In the genomic region with DNA sequence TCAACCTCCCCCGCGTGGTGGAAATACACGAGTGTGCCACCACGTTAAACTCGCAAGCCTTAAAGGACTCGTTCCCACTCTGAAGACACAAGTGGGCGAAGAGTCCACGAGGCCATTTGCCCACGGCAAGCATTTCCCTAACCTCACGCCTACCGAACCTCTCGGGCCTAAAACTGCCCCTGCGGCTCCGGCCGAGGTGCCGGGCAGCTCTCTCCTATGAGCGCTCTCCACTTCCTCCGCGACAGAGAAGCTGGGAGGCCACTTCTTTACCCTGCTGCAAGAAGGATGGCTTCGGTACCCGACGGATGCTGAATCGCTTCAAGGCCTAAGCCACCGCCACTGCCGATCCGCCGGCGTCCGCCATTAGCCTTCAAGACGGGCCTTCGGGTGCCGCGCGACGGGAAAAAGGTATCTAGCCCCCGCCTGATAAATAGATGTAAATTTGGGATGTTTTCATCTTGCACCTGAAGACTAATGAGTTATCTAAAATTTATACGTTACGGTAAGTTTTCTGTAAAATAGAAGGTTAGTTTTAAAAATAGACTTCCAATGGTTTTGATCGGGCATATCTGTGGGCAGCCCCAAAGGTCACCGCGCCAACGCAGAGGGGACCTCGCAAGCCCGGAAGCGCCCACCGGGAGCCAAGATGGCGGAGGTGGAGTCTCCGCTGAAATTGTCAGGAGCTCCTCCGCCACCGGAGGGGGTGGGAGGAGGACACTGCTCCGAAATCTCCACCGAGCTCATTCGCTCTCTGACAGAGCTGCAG, we compare ENCODE assay signal across 8 mouse cellular contexts. TPM values are rescaled to one million over a fixed set of nuclear protein-coding genes. Genes with fewer than 3 reads are reported as not detected.
DNase-seq lines count a peak whose midpoint lies in the region; ATAC-seq and TF ChIP-seq lines count a peak whose summit lies in the region.

A gene (plus strand): TSS at position 196 of the 766 bp plus-strand sequence.
A gene (minus strand): TSS at position 383 of the 766 bp plus-strand sequence.

- H3K4me1 ChIP-seq in G1E (ENCODE audit: insufficient read depth, low read depth, low read length) = peaks cover 35% of the 10 kb centered on the region
- H3K4me1 ChIP-seq in forebrain, postnatal 0 days (ENCODE audit: insufficient read depth) = peaks cover 16% of the 10 kb centered on the region
- H3K4me1 ChIP-seq in lung, embryonic 15.5 days = peaks cover 28% of the 10 kb centered on the region

- no peaks in the 10 kb centered on the region for H3K9me3 ChIP-seq in G1E (replicated peaks)
- H3K9me3 ChIP-seq in forebrain, postnatal 0 days (ENCODE audit: low read length) = no peaks in the 10 kb centered on the region
- no peaks in the 10 kb centered on the region for H3K9me3 ChIP-seq in lung, embryonic 15.5 days

- H3K27me3 ChIP-seq in G1E (ENCODE audit: insufficient read depth, low read length) = no peaks in the 10 kb centered on the region
- no peaks in the 10 kb centered on the region for H3K27me3 ChIP-seq in forebrain, postnatal 0 days (ENCODE audit: insufficient read depth, low read length)
- no peaks in the 10 kb centered on the region for H3K27me3 ChIP-seq in lung, embryonic 15.5 days

- peak within 1 kb of the TSS; percentile 71 for H3K4me2 ChIP-seq in forebrain, postnatal 0 days (ENCODE audit: low read depth)
- H3K4me2 ChIP-seq in lung, embryonic 15.5 days = peak within 1 kb of the TSS; percentile 73

- TF ChIP-seq CTCF in G1E (IDR thresholded peaks at IDR 0.05; ENCODE audit: low read depth, low read length) = no peak
- 0 out of 2 replicates have a peak, but pooled peaks have one; percentile 9 for TF ChIP-seq CTCF in forebrain, postnatal 0 days (IDR thresholded peaks at IDR 0.05; ENCODE audit: low read depth)

- ATAC-seq in G1E (ENCODE audit: extremely low read depth, insufficient number of reproducible peaks, low FRiP score, poor library complexity, severe bottlenecking) = peak; percentile 69
- peak; percentile 96 for ATAC-seq in forebrain, postnatal 0 days
- peak; percentile 87 for ATAC-seq in lung, embryonic 15.5 days (ENCODE audit: borderline replicate concordance, extremely low read depth, low FRiP score, low TSS enrichment)

- peak within 1 kb of the TSS; percentile 94 for H3K4me3 ChIP-seq in G1E (ENCODE audit: low read depth, low read length)
- peak within 1 kb of the TSS; percentile 76 for H3K4me3 ChIP-seq in forebrain, postnatal 0 days (ENCODE audit: low read depth, low read length)
- peak within 1 kb of the TSS; percentile 64 for H3K4me3 ChIP-seq in lung, embryonic 15.5 days

- peak; percentile 79 for DNase-seq in G1E (ENCODE audit: low spot score)
- DNase-seq in cerebellum, adult 18-20 months = peak; percentile 83 to 93
- DNase-seq in forebrain, postnatal 0 days = peak; percentile 97
- DNase-seq in heart, postnatal 4 days = peak; percentile 88
- DNase-seq in layer of hippocampus, adult 8-10 months (ENCODE audit: low spot score in 2 of 2) = peak; percentile 67 to 82
- peak; percentile 74 for DNase-seq in ovary, adult 18-20 months (ENCODE audit: low spot score)
- DNase-seq in thymus, postnatal 0 days (ENCODE audit: low spot score) = peak; percentile 91

- H3K9ac ChIP-seq in forebrain, postnatal 0 days = peak within 1 kb of the TSS; percentile 83
- peak within 1 kb of the TSS; percentile 96 for H3K9ac ChIP-seq in lung, embryonic 15.5 days

- peak within 1 kb of the TSS; percentile 95 for H3K27ac ChIP-seq in forebrain, postnatal 0 days (ENCODE audit: low read depth, low read length)
- peak within 1 kb of the TSS; percentile 84 for H3K27ac ChIP-seq in lung, embryonic 15.5 days

- H3K36me3 ChIP-seq in G1E (replicated peaks) = peaks cover 61% of the 10 kb centered on the region
- H3K36me3 ChIP-seq in forebrain, postnatal 0 days (ENCODE audit: insufficient read depth) = peaks cover 41% of the 10 kb centered on the region
- H3K36me3 ChIP-seq in lung, embryonic 15.5 days = peaks cover 50% of the 10 kb centered on the region

- 1% methylated on average over 53 of the region's 53 CpGs for WGBS in forebrain, postnatal 0 days
- under 1% methylated on average over 53 of the region's 53 CpGs for WGBS in lung, embryonic 15.5 days

RNA-seq across cellular contexts. Expression of the first gene that starts in this region (rescaled TPM):
- total RNA-seq in G1E (2014; fragmentation: Nextera tagmentation) (24.1 and 32.8 TPM in 2 replicates), G1E (2017) (45.6 and 46.3 TPM in 2 replicates)
- polyA plus RNA-seq in G1E (2012) = 17.7 and 20.2 TPM in 2 replicates
- total RNA-seq in forebrain, postnatal 0 days (2014; rRNA removed) = 50.5 and 63.5 TPM in 2 replicates
- 35.2 and 45.3 TPM in 2 replicates for polyA plus RNA-seq in forebrain, postnatal 0 days (2015; fragmentation: Nextera tagmentation; extraction: Ambion mirVana)
- total RNA-seq in heart, postnatal 4 days (2021) = 10 to 100 TPM; 49.8 to 50.5 TPM
- total RNA-seq in layer of hippocampus, adult 8-10 months (2022) = 10 to 100 TPM; 50.8 to 64.2 (median 62.8) TPM
- 68.4 and 74.3 TPM in 2 replicates for polyA plus RNA-seq in lung, embryonic 15.5 days (2015; fragmentation: Nextera tagmentation; extraction: Ambion mirVana)
- polyA plus RNA-seq in thymus, postnatal 0 days (2015; fragmentation: Nextera tagmentation; extraction: Ambion mirVana) = 46.2 and 49.3 TPM in 2 replicates

RNA-seq across cellular contexts. Expression of the second gene that starts in this region (rescaled TPM):
- 173 and 176 TPM in 2 replicates for total RNA-seq in G1E (2014; fragmentation: Nextera tagmentation)
- total RNA-seq in G1E (2017) = 192 and 201 TPM in 2 replicates
- polyA plus RNA-seq in G1E (2012) = 10.1 and 13.6 TPM in 2 replicates
- 80.3 and 99.2 TPM in 2 replicates for total RNA-seq in forebrain, postnatal 0 days (2014; rRNA removed)
- polyA plus RNA-seq in forebrain, postnatal 0 days (2015; fragmentation: Nextera tagmentation; extraction: Ambion mirVana) = 52.9 and 64.8 TPM in 2 replicates
- 10 to 100 TPM; 61.4 to 64.9 TPM for total RNA-seq in heart, postnatal 4 days (2021)
- total RNA-seq in layer of hippocampus, adult 8-10 months (2022) = 10 to 100 TPM; 64.5 to 78.9 (median 76.6) TPM
- 141 and 146 TPM in 2 replicates for polyA plus RNA-seq in lung, embryonic 15.5 days (2015; fragmentation: Nextera tagmentation; extraction: Ambion mirVana)
- polyA plus RNA-seq in thymus, postnatal 0 days (2015; fragmentation: Nextera tagmentation; extraction: Ambion mirVana) = 119 and 122 TPM in 2 replicates

Comparison
In these comparisons a context has a peak if more than half of its experiments do, and no peak if none do; other contexts are left out.
1. Peak in every context shown above with its lines: DNase-seq, ATAC-seq, H3K4me3 ChIP-seq and H3K27ac ChIP-seq.